Mouse (Mus musculus): ENCODE data around the gene Unc5c.

Gene Unc5c

GRCm38 (mm10) chr3:141598936-141599335 lies 133.9 kb downstream of the Unc5c start:
- no peak for DNase-seq (ENCODE audit: low read depth)

DNA sequence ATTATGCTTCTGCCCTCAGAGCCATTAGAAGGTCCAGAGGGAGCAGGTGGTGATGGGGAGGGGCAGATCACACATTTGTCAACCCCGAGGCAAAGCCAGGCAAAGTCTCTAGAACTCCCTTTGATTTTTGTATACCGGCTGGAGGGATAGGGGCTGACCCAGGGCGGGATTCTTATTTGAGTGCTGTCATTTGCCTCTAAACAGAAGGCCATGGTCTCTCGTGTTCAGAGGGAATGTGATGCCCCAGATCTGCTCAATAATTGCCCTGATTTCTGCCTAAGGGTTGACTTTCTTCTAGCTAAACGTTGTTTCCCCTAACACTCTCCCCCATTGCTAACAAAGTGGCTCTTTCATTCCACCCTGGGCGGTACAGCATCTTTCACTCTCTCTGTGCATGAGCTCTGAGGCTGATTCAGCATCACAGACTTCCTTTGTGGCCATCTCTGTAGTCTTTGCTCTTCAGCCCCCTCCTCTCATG lies 136.1 kb downstream of the Unc5c start:
- DNase-seq (ENCODE audit: low read depth), result no peak

DNA sequence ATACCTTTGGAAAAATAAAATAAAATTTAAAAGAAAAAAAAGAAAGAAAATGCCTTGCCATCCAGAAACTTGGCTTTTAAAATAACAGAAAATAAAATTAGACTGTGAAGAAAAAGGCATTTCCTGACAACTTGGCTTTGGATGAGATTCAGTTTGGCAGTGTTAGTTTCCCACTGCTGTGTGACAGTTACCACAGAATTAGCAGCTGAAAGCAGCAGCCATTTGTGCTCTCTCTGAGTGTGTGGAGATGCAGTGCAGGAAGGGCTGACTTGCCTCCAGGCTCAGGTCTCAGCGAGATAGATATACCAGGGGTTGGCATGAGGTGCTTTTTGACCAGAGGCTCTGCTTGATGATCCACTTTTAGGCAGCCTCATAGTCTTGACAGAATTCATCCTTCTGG lies 151.7 kb downstream of the Unc5c start:
- DNase-seq (ENCODE audit: low read depth), result no peak

DNA sequence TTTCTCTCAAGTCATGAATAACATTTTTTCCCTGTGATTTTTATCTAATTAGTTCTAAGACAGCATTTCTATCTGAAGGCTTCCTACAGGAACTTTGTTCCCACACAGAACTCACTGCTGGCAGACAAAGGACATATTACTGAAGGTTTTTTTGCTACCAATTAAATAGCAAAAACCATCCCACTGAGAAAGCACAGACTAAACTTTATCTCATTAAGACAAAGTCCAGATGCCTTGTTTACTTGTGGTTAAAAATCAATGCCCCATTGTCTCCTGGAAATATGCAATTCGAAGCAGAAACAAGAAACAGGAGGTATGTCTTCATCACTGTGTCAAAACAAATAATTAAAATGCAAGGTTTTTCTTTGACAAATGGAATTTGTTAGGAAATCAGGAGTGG lies 153.7 kb downstream of the Unc5c start:
- no peak for DNase-seq (ENCODE audit: low read depth)

DNA sequence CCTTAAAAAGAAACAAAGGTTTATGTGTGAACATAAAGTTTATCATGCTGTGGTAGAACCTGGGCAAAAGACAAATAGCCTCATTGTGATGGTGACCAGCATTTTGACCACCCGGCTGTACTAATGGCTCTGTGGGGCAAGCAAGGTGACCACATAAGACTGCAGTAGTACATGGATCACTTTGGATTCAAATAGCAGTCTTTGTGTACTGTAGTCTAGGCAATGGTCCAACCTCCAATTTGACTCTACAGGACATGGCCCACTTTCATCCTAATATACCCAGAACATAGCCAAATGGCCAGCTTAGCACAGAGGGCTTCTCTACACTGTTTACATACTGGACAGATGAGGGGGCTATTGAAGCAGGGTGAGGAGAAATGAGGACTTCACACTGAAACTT lies 156.5 kb downstream of the Unc5c start:
- no peak for DNase-seq (ENCODE audit: low read depth)

DNA sequence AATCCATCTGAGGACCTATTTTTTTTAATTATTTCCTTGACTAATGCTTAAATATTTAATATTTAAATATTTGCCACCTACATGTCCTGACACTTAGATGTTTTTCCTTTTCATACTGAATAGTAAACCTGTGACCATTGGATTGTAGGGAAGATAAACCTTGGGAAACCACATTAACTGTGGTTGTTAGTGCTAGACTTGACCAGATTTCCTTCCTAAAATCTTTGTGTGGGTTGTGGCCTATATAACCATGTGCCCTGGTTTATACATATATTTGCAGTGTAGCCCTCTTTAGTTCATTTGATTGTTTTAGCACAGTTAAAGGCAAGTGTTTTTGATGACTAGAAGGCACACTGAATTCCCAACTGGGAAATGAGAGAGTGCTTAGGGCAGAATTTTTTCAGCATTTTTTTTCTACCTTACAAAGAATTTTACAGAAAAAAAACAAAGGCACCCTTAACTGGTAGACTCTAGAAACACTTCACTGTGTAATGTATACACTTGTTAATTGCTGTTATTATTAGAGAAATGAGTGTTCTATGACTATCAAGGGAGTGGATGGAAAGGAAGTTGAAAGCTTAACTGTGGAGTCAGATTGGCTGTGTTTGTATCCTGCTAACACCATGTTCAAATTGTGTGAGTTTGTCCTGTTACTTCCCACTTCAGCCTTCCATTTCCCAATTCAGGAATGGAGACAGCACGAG lies 162.1 kb downstream of the Unc5c start:
- no peak for DNase-seq (ENCODE audit: low read depth)

- DNase-seq (ENCODE audit: low read depth), result no peak
These were observed 162.6 kb downstream of the Unc5c start for GRCm38 (mm10) chr3:141627639-141627977.

- no peak for DNase-seq (ENCODE audit: low read depth)
These were observed 164.4 kb downstream of the Unc5c start for GRCm38 (mm10) chr3:141629431-141629830.

DNA sequence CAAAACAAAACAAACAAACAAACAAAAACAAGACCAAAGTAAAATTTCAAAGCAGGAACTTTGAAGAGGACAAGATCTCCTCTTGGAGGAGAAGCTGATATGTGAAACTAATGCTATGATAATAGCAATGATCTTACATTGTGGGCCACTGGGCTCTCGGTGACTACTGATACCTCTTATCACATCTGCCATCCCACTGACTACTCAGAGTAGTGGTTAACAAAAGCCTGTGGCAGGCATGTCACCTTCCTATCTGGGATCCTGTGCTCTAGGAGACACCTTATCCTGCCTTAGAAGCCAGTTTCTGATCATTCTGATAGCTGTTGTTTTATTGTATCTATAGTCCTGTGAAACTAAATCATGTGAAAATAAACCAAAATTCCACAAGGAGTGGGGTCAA lies 172.9 kb downstream of the Unc5c start:
- no peak for DNase-seq (ENCODE audit: low read depth)

DNA sequence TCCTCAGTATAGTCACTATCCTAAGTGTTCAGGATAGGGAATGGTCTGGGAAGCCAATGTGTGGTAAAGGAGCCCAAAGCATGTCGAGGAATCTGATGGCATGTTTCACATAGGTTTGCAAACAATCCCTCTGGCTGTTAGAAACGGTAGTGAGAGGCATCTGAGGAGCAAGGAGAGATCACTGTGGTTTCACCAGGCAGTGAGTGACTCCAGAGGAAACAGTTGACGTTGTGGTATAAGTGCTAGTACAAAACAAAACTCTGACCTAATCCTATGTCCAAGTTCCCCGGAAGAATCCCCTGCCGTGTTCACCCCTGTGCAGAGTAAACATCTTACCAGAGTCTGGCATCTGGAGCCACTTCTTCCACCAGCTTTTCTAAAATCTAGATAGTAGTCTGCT lies 179.2 kb downstream of the Unc5c start:
- DNase-seq (ENCODE audit: low read depth), result no peak

DNA sequence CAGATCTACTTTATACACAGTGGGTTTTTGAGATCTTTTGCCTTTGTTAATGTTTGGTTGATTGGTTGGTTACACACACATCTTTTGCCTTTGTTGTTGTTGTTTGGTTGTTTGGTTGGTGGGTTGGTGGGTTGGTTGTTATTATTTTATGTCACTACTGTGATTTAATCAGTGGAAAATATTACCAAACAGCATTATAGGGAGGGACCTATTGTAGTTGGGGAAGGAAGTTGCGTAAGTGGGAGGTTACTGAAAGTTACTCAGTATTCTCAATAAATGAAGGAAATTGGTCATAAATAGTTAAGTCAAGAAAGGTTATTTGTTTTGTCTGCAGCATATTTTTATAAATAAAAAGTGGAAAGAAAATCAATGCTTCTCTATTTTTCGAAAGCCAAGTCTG lies 181.6 kb downstream of the Unc5c start:
- no peak for DNase-seq (ENCODE audit: low read depth)

DNA sequence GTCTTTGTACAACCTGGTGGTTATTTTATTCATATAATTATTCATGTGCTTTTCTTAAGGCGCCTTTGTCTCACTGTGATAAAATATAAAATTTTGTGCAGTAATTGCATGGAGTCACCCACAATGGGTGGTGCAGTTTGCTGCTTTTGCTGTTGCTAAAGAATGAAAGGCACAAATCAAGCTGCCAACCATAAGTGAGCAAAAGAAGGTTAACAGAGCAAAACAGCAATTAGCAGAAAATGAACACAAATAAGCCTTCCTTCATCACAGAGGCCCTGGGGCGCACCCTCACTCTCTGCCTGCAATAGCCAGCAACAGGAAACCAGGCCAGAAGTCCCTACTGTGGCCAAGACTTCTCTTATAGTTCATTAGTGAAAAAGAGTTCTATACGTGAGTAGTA lies 185.6 kb downstream of the Unc5c start:
- DNase-seq (ENCODE audit: low read depth), result no peak

DNA sequence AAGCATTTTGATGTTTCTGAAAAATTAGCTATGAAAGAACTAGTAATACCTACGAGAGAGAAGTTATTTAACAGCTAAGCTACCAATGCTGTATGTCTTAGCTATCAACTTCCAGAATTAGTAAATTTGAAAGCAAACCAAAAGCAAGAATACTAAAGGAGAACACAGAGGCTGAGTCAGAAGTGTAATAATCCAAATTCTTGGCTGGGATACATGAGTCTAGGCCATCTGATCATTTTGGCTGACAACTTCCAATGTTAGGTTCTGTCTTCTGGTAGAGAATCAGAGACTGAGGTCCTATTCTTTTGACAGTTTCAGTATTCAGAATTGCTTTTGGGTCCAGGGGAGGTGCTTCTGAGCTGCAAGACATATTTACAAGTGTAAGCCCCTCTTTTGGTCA lies 188.9 kb downstream of the Unc5c start:
- no peak for DNase-seq (ENCODE audit: low read depth)

DNA sequence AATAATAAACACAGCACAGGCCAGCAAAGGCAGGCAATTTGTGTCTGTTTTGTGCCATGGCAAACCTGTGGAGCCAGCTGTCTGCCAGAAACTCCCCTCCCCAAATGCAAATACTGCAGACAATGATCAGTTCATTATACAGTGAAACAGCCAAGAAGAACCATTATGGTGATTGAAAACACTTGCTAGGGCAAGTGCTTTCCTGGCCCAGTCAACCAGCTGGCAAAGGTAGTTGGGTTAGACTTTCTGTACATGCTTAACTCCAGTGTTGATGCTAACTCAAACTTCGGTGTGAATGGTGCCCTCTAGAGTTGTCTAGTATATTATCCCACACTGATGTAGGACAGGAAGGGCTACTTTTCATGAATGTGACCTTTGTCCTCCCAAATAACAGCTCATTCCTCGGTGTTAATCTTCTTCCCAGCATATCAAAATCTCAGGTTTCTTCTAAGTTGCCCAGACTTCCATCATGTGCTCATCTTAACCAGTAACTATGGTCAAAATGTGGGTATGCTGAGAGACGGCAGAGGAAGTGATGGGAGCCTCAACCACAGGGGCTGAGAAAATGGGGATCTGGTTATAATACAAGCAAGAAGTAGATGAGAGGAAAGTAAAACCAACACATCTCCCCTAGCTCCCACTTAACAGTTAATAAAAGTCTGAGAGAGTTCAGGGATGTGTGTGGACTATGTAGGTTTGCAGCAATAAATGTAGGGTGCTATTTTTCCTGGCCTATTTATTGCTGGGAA lies 194.2 kb downstream of the Unc5c start:
- no peak for DNase-seq (ENCODE audit: low read depth)

DNA sequence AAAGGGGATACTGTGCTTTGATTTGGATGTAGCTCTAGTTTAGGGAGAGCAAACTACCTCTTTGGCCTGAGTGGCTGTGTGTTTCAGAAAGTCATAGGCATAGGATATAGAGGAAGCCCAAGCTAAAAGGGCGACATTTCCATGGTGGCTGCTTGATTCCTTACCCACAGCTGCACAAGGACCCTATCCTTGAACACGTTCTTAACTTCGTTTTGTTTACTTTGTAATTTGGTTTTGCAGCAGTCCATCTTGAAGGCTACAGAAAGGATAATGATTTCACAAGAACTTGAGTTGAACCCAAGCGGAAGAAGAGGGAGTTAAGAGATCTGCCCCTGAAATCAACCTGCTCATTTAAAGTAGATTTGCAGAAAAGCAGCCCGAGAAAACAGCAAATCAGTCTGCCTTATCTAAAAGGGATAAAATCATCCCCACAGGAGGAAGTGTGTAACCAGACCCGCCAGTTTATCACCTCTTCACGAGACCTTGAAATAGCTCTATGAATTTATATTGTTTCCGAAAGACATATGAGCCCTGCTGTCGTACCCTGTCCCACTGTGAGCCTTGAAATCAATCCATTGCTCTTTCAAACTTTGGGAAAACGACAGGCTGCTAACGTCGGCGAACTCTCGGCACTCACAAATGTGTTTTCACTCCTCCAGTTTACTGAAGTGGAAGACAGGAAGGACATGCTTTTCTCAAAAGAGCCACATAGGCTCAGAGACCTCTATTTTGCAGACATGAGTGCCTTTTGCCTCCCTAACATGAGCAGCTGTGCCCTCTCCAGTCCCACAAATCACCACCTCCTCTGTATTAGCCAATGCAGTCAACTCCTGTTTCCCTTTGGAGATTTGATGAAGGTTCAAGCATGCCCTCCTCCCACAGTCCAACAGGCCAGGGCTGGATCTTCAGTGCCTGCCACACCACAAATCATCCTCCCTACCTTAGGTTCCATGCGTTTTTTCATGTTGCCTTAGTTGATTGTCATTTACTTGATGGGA lies 195.3 kb downstream of the Unc5c start:
- no peak for DNase-seq (ENCODE audit: low read depth)

GRCm38 (mm10) chr3:141689113-141689512 lies 224.1 kb downstream of the Unc5c start:
- DNase-seq (ENCODE audit: low read depth), result no peak

DNA sequence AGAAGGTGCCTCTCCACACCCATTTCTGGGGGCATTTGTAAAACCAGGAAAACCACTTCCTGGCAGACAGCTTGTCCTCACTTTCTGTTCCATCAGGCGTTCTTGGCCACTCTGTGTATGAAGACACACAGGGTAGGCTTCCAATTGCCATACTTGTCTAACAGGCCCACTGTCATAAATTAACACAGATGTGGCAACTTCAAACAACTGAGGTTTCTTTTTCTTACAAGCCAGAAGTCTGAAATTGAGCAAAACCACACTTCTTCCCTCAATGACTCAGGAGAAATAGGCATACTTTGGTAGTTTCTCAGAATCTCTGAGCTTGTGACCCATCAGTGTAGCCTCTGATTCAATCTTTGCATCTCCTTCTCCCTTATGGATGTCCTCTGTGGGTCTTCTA lies 225.7 kb downstream of the Unc5c start:
- DNase-seq (ENCODE audit: low read depth), result no peak

GRCm38 (mm10) chr3:141691418-141691817 lies 226.4 kb downstream of the Unc5c start:
- DNase-seq (ENCODE audit: low read depth), result no peak

DNA sequence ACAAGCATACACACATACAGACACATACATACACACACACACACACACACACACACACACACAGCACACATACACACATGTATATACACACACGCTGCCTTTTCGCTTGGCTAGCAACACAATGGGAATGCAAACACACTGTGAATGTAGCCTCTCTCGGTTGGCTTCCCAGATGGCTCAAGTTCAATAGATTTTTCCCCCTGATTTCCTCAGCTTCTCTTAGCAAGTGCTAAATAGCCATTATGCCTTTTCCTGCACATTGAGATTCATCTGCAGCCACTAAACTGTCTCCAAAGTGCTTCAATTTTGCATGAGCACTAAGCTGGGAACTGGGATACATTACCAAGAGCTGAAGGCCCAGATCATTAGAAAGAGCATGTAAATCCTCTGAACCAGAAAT lies 226.8 kb downstream of the Unc5c start:
- DNase-seq (ENCODE audit: low read depth), result no peak

DNA sequence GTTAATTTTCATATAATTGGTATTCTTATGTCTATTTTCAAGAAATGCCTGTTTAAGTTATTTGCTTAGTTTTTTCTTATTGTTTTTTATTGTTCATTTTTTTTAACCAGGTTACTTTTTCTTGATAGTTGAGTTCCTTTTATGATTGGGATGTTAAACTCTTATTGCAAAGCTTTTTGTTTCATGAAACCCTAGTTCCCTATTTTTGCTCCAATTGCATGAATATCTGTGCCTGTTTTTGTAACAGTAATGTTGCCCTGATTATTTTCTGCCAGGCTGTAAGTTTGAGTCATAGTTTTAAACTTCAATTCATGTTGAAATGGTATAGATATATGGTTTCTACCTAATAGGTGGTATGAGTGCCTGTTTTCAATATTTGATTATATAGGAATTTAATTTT lies 234.2 kb downstream of the Unc5c start:
- DNase-seq (ENCODE audit: low read depth), result no peak

- no peak for DNase-seq (ENCODE audit: low read depth)
These were observed 236.4 kb downstream of the Unc5c start for GRCm38 (mm10) chr3:141701381-141701909.

DNA sequence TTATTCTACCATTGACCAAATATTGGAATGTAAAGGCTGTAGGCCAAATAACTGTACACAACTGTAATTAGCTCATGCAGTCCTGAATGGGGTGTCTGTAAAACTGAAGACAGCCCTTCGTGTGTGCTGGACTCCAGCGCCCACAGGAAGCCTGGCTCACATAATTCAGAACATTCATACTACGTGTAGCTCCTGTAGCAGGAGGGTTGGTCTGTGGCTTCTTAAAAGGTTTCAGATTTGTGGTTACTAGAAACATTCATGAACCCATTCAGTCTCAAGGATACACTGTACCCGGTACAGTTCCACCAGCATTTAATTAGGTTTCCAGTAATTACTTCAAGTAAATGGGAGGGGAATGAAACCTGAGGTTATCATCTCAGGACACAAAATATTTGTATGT lies 246.6 kb downstream of the Unc5c start:
- no peak for DNase-seq (ENCODE audit: low read depth)
